Mouse (Mus musculus): ENCODE data around the gene Trappc5.

Trappc5 gene

DNA sequence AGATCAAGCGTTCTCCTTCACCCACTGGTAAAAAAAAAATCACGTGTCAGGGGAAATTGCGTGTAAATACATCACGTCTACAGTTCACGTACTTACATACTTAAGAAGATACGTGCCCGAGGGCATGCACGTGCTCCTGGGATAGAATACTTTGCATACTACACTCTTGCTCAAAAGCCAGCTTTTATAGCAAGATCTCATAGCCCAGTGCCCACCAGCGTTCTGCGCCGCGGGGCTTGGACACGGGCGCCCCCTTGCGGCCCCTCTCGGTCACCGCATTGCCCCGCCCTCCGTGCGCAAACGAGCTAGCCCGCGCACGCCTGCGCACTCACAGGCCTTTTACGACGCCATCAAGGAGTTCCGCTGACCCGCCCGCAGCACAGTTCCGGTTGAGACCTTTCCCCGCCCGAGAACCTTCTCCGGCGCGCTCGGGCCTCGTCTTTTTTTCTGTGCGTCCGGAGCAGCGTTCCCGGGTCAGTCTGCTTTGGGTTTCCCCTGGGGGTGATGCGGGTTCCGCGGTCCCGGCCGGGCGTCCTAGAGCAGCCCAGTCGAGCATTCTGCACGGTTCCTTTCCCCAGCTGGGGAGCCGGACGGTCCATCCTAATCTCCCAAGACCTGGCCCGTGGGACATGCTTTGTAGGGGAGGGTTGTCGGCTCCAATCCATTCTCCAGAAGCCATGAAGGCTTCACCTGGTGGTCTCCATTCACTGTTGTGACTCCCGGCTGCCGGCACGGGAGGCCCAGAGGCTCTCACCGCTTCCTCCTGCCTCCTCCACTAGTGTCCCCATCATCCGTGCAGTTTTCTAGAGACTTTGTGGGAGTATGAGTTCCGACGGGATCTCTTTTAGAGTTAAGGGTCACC, at the start of gene Trappc5:
Gene Trappc5 (plus strand): TSS at position 169 of the 862 bp plus-strand sequence.
- CTCF ChIA-PET: no interaction called here

- CTCF ChIA-PET: no interaction called here
Observed at GRCm38 (mm10) chr8:3626971-3627370, 49.1 kb upstream of the Trappc5 start.

- CTCF ChIA-PET: interaction anchor here (0.5 kb wide), 1 partner anchor 64 kb away, joined by 7 read pairs; no protein-coding TSS in a partner anchor
Observed at GRCm38 (mm10) chr8:3628014-3628413, 48.1 kb upstream of the Trappc5 start.

- CTCF ChIA-PET: interaction anchor here (0.5 to 0.6 kb wide), 2 partner anchors 8 to 976 kb away, joined by 3 read pairs; no protein-coding TSS in a partner anchor
Observed at GRCm38 (mm10) chr8:3630647-3631477, 45.2 kb upstream of the Trappc5 start, which contains the start of gene Stxbp2. Gene Stxbp2 (plus strand): TSS chr8:3630955.

GRCm38 (mm10) chr8:3631478-3631875, 44.6 kb upstream of the Trappc5 start:
- CTCF ChIA-PET: interaction anchor here (0.5 kb wide), 2 partner anchors 8 to 33 kb away, joined by 3 to 4 read pairs; no protein-coding TSS in a partner anchor

DNA sequence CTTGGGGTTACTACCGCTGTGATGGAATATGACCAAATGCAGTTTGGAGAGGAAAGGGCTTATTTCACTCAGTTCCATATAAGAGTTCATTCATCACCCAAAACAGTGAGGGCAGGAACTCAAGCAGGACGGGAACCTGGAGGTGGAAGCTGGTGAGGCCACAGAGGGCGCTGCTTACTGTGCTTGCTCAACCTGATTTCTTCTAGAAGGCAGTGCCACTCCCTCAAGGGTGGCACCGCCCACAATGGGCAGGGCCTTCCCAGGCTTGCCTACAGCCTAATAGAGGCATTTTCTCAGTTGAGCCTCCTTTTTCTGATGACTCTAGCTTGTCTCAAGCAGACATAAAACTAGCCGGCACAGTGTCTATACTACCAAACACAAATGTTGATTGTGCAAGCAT, 30.3 kb upstream of the Trappc5 start:
- CTCF ChIA-PET: no interaction called here

- CTCF ChIA-PET: no interaction called here
Observed at GRCm38 (mm10) chr8:3646824-3647531, 29.1 kb upstream of the Trappc5 start.

GRCm38 (mm10) chr8:3647561-3647960, 28.5 kb upstream of the Trappc5 start:
- CTCF ChIA-PET: no interaction called here

DNA sequence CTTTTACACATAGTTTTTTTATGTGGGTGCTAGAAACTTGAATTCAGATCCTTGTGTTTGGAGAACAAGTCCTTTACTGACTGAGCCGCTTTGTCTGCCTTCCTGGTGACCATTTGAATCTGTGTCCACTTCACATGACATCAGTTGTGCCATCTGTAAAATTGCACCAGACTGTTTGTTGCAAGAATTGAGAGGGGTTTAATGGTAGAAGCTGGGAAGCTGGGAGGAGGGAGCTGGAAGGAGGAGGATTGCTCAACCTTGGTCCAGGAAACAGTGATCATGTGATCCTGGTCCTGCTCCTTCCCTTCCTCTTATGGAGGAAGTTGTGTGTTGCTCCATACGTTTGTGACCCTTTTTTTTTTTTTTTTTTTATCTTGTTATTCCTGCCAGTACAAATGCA, 27.8 kb upstream of the Trappc5 start:
- CTCF ChIA-PET: interaction anchor here (0.6 to 0.7 kb wide), 3 partner anchors 12 to 296 kb away, joined by 4 to 10 read pairs (median 8); no protein-coding TSS in a partner anchor

- CTCF ChIA-PET: interaction anchor here (0.6 to 0.7 kb wide), 4 partner anchors 11 to 296 kb away, joined by 3 to 10 read pairs (median 6); no protein-coding TSS in a partner anchor
Observed at GRCm38 (mm10) chr8:3648990-3649389, 27.1 kb upstream of the Trappc5 start.

DNA sequence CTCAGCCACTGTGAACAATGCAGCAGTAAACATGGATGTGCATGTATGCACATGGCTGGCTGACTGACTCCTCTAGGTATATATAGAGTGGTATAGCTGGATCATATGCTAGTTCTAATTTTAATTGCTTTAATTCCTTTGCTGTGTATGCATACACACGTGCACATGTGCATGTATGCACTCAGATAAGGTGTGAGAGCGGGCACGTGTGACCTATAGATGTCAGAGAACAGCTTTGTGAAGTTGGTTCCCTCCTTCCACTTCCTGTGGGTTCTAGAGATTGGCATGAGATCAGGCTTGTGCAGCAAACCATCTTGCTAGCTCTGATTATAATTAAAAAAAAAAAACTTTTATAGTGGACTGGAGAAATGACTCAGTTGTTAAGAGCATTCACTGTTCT, 23.3 kb upstream of the Trappc5 start:
- CTCF ChIA-PET: interaction anchor here (0.7 kb wide), 1 partner anchor 113 kb away, joined by 3 read pairs; no protein-coding TSS in a partner anchor

GRCm38 (mm10) chr8:3654726-3655508, 21.2 kb upstream of the Trappc5 start:
- CTCF ChIA-PET: no interaction called here

DNA sequence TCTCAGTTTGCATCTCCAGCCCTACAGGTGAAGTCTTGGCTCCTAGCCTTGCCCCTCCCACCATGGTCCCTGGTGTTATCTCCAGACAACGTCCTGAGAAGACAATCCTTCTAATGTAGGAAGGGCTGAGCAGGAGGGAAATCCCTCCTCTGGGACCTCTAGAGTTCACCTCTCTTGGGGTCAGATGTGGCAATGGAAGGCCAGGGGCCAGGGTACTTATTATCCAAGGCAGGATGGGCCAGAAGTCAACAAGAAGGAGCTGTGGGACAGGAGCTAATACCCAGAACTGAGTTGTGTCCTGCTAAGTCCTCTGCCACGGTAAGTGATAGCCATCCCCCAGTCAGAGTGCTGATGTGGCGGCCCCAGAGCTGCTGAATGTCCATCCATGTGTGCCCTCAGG, 20.6 kb upstream of the Trappc5 start, which contains the start of gene Retn:
Gene Retn (plus strand): TSS at position 245 of the 400 bp plus-strand sequence.
- CTCF ChIA-PET: no interaction called here

DNA sequence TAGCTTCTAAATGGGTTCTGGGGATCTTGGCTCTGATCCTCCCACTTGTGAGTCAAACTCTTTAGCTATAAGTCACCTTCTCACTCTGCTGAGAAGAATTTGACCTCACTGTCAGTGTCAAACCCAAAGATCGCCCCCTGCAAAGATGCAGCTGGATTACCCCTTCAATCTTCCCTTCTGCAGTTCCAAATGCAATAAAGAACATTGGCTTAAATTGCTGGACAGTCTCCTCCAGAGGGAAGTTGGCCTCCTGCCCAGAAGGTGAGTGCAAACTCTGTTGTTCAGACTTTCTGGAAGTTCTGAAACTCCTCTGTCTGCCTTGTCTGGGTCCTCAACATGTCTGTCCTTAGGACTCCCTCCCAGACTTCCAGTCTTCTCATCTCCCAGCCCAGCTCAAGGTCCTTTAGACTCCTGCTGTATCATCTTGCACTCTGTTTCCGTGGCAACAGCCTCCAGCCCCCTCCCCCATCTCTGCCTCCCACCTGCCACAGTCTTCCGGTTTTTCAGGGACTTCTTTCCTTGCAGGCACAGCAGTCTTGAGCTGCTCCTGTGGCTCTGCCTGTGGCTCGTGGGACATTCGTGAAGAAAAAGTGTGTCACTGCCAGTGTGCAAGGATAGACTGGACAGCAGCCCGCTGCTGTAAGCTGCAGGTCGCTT, 19.2 kb upstream of the Trappc5 start:
- CTCF ChIA-PET: interaction anchor here (0.5 kb wide), 1 partner anchor 490 kb away, joined by 3 read pairs; no protein-coding TSS in a partner anchor

DNA sequence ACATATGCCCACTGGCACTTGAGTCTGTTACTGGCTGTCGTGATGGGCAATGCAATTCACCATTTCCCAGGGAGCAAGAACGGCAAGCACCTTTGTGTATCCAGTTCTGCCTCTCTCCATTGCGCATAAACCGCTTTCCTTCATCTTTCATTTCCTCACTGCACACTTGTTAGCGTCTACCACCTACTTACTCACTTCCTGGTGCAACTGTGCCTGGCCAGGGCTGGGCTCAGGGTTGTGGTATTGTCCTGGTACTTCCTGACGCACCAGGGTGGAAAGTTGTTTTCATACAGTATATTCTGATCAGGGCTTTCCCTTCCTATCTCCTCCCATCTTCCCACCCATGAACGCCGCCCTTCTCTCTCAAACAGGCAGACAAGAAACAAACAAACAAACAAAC, 15.2 kb upstream of the Trappc5 start:
- CTCF ChIA-PET: no interaction called here

- CTCF ChIA-PET: interaction anchor here (0.6 to 1.1 kb wide), 3 partner anchors 32 to 594 kb away, joined by 3 to 4 read pairs (median 4); no protein-coding TSS in a partner anchor
Observed at GRCm38 (mm10) chr8:3664405-3664804, 11.7 kb upstream of the Trappc5 start.

DNA sequence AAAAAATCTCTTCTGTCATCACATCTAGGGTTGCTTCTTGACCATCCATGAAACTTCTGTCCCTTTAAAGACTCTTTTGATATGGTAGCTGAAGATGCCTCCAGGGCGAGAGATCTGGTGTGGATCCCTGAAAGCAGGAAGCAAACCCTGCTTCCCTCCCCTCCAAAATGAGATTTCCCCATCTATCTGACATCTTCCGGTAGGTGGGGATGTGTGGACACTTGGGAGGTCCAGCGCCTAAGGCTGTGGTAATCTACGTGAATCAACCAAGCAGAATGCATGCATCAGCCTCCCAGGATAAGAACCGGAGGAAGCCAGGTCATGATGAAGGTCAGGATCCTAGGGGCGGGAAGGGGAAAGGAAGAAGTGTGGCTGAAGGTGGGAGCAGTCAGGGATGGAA, 10.6 kb upstream of the Trappc5 start, which contains the start of gene Mcemp1:
Gene Mcemp1 (plus strand): TSS at position 248 of the 400 bp plus-strand sequence.
- CTCF ChIA-PET: no interaction called here

- CTCF ChIA-PET: interaction anchor here (1.0 kb wide), 1 partner anchor 111 kb away, joined by 3 read pairs; no protein-coding TSS in a partner anchor
Observed at GRCm38 (mm10) chr8:3670388-3670787, 5.7 kb upstream of the Trappc5 start.

DNA sequence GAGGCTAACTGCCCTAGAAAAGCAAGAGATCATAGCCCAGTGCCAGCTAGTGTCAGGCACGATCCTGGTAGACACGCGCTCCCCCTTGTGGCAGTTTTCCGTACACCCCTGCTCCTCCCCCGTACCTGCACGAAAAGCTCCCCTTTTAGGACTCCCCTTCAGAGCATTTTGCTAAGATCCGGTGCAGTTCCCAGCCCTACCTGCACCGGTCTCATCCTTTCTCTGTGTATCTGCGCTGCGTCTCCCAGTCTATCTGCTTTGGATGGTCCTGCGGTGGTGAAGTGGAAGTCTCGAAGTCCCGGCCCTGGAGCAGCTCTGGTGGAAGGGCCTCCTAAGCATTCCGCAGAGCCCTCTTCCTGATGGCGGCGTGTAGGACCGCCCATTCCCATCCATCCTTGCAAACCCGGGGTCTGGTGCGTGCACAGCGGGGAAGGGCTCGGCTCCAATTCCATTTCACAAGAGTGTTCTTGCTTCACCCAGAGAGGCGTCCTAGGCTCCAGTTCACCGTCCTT, 4.1 kb upstream of the Trappc5 start, which contains the start of gene Fcor:
Gene Fcor (minus strand): TSS at position 383 of the 512 bp plus-strand sequence.
- CTCF ChIA-PET: interaction anchor here (0.5 to 1.1 kb wide), 6 partner anchors 24 to 320 kb away, joined by 3 to 12 read pairs (median 4); no protein-coding TSS in a partner anchor
